Mouse (Mus musculus) small intestine, adult 2 months (tissue): ENCODE results near the gene Aldoart2.
"Not testable (repeated sequence)": the region's sequence is repeated elsewhere in the genome, so short reads cannot be mapped to it uniquely, and the experiment has no call there.

ENCODE experiments used
- CTCF ChIP-seq: fragments of 200-500 bp; IDR thresholded peaks from 2 replicates; pipeline ENCODE4 v1.5.1; 2012; ENCODE audit warnings: low read depth, mild to moderate bottlenecking, control low read depth, inconsistent platforms, low read length, moderate library complexity, mixed read lengths; ENCODE audit not compliant: insufficient replicate concordance, insufficient read length; ENCODE audit errors: extremely low read depth
- POLR2A ChIP-seq: fragments of 200-500 bp; IDR thresholded peaks from 2 replicates; pipeline ENCODE4 v1.6.1; 2012; ENCODE audit warnings: low read depth, mild to moderate bottlenecking, control low read depth, inconsistent platforms, low read length, moderate library complexity

DNA sequence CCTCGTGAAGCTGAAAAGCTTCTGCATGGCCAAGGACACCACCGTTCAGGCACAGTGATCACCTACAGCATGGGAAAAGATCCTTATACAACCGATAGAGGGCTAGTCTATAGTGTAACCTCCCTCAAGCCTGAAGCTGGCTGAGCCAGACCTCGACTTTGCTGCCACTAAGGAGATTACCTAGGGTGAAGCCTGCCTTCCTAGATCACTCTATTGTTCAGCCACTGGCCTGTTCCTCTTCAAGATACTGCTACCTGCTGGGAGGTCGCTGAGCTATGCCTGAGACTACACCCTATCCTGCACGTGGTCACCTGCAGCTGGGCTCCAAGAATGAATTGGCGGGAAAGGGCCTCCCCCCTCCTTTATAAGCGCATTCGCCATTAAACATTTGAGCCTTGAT is 21.9 kb downstream of the Aldoart2 start:
- not testable (repeated sequence) for TF ChIP-seq CTCF, POLR2A
